8 mouse cellular contexts compared by ENCODE assay signal in genomic region chr11:75937370-75937871, GRCm38 (mm10). TPM values are rescaled to one million over a fixed set of nuclear protein-coding genes. Genes with fewer than 3 reads are reported as not detected.
DNase-seq lines count a peak whose midpoint lies in the region; ATAC-seq and TF ChIP-seq lines count a peak whose summit lies in the region.

No protein-coding gene starts in this region.

- no peak for TF ChIP-seq POLR2A in kidney, adult 2 months (IDR thresholded peaks at IDR 0.05; ENCODE audit: low read depth, low read length)

- H3K4me1 ChIP-seq in heart, embryonic 11.5 days (ENCODE audit: control insufficient read depth, insufficient read depth, low read length), result peaks cover 37% of the 10 kb centered on the region
- peaks cover 31% of the 10 kb centered on the region for H3K4me1 ChIP-seq in kidney, adult 2 months (ENCODE audit: control insufficient read depth, insufficient read depth, low read length)

- H3K27me3 ChIP-seq in heart, embryonic 11.5 days (ENCODE audit: control insufficient read depth, insufficient read depth, low read length), result no peaks in the 10 kb centered on the region
- H3K27me3 ChIP-seq in kidney, adult 2 months (replicated peaks; ENCODE audit: control insufficient read depth, insufficient read depth, low read length), result no peaks in the 10 kb centered on the region

- H3K9me3 ChIP-seq in heart, embryonic 11.5 days (replicated peaks; ENCODE audit: control insufficient read depth, low read length), result no peaks in the 10 kb centered on the region

- peak overlapping the region; percentile 54 for H3K4me2 ChIP-seq in heart, embryonic 11.5 days

- H3K9ac ChIP-seq in heart, embryonic 11.5 days (ENCODE audit: low read depth, low read length), result peak overlapping the region; percentile 61

- WGBS in heart, embryonic 11.5 days (ENCODE audit: insufficient replicate concordance), result 17% methylated on average over 6 of the region's 6 CpGs
- 21% methylated on average over 6 of the region's 6 CpGs for WGBS in kidney, adult 2 months

- no peak overlapping the region for H3K4me3 ChIP-seq in heart, embryonic 11.5 days (ENCODE audit: low read depth, low read length)
- peak overlapping the region; percentile 37; the same call in 1 of the 2 replicates for H3K4me3 ChIP-seq in kidney, adult 2 months (ENCODE audit: insufficient read depth, low read depth, low read length)

- peak overlapping the region; percentile 89 for H3K27ac ChIP-seq in heart, embryonic 11.5 days (ENCODE audit: low read depth, low read length)
- peak overlapping the region; percentile 90 for H3K27ac ChIP-seq in kidney, adult 2 months (ENCODE audit: insufficient read depth, low read depth, low read length)

- no peaks in the 10 kb centered on the region for H3K36me3 ChIP-seq in heart, embryonic 11.5 days (ENCODE audit: control insufficient read depth, insufficient read depth, low read length)
- H3K36me3 ChIP-seq in kidney, adult 2 months (ENCODE audit: control insufficient read depth, insufficient read depth, low read length), result no peaks in the 10 kb centered on the region

- no peak for TF ChIP-seq CTCF in kidney, adult 2 months (conservative IDR thresholded peaks at IDR 0.05; ENCODE audit: insufficient read depth, insufficient read length, low read depth, low read length)

- peak; percentile 49 to 51 for DNase-seq in cerebellum, postnatal 10 days
- DNase-seq in cerebellum, postnatal 36 days, result no peak
- DNase-seq in kidney, adult 2 months, result peak; percentile 82
- peak; percentile 81 for DNase-seq in lung, postnatal 25 days (ENCODE audit: low spot score)
- DNase-seq in frontal cortex, postnatal 36 days (ENCODE audit: low spot score in 2 of 2), result no peak

- peak; percentile 13 for ATAC-seq in common myeloid progenitor, adult 5-6 weeks (replicated peaks; ENCODE audit: low read depth, poor library complexity, severe bottlenecking)
- ATAC-seq in heart, embryonic 11.5 days (replicated peaks; ENCODE audit: insufficient number of reproducible peaks, low FRiP score, low TSS enrichment), result peak; percentile 61
- ATAC-seq in inflammation-experienced regulatory T-cells, adult 6 months, result no peak

RNA-seq across cellular contexts. Expression of gene Rph3al, which starts 0.8 kb away (rescaled TPM):
- 1.5 and 1.9 TPM in 2 replicates for total RNA-seq in common myeloid progenitor, adult 5-6 weeks (2017)
- polyA plus RNA-seq in heart, embryonic 11.5 days (2014; fragmentation: Nextera tagmentation; extraction: Ambion mirVana), result 4.1 and 5.1 TPM in 2 replicates
- 11.9 and 12.6 TPM in 2 replicates for polyA plus RNA-seq in kidney, adult 2 months (2012; rRNA removed)
- 1 to 10 TPM; 5.6 to 7.4 (median 6.7) TPM for polyA plus RNA-seq in inflammation-experienced regulatory T-cells, adult 6 months (2017; shearing (Covaris generic))

Comparison
In these comparisons a context has a peak if more than half of its experiments do, and no peak if none do; other contexts are left out.
1. DNase-seq: peak in cerebellum, postnatal 10 days (2 of 2), kidney, adult 2 months (single experiment) and lung, postnatal 25 days (single experiment); none in cerebellum, postnatal 36 days (0 of 2) and frontal cortex, postnatal 36 days (0 of 2).